Mouse (Mus musculus) right cerebral cortex, postnatal 10 days (tissue): ENCODE measurements around the gene Srpk3.

ENCODE experiments used
- DNase-seq, 2 experiments: peaks; one replicate each; pipeline ENCODE4 v3.0.0; 2021; ENCODE audit warnings: low spot score in 2 of 2

Gene Srpk3

GRCm38 (mm10) chrX:73798502-73798901, 24.3 kb downstream of the Srpk3 start:
- peak; percentile 48 to 67 for DNase-seq

GRCm38 (mm10) chrX:73805814-73806213, 31.6 kb downstream of the Srpk3 start:
- DNase-seq, result no peak

- peak in 1 of 2 experiments; percentile 30 for DNase-seq
Measured at GRCm38 (mm10) chrX:73815072-73815471, 40.9 kb downstream of the Srpk3 start.

- no peak for DNase-seq
Measured at GRCm38 (mm10) chrX:73816596-73817314, 42.5 kb downstream of the Srpk3 start.

GRCm38 (mm10) chrX:73823747-73824146, 49.5 kb downstream of the Srpk3 start:
- peak; percentile 27 to 29 for DNase-seq

GRCm38 (mm10) chrX:73824185-73825151, 50.3 kb downstream of the Srpk3 start, which contains the start of gene Pdzd4:
Gene Pdzd4, minus strand, starts transcription at chrX:73824969.
- peak; percentile 80 to 85 for DNase-seq
